Mouse (Mus musculus) adrenal gland, postnatal 4 days (tissue): ENCODE results near the gene Ftl1. TPM values are rescaled to one million over a fixed set of nuclear protein-coding genes. Genes with fewer than 3 reads are reported as not detected.
"Not testable (repeated sequence)": the region's sequence is repeated elsewhere in the genome, so short reads cannot be mapped to it uniquely, and the experiment has no call there.

Experiments
- DNase-seq, 2 experiments: peaks; one replicate each; pipeline ENCODE4 v3.0.0; 2021 to 2022; ENCODE audit warnings: low spot score in 2 of 2, mixed read lengths in 2 of 2
- total RNA-seq, 2 experiments: library from RNA; stranded (reverse); gene quantifications; 2 replicates each; pipeline ENCODE4 v1.2.3; 2021

The Ftl1 gene
- total RNA-seq, 2 experiments from 2014 or later = 684 to 753 TPM

- no peak for DNase-seq
These were observed 19.1 kb upstream of the Ftl1 start for GRCm38 (mm10) chr7:45478774-45479173.

GRCm38 (mm10) chr7:45477003-45477402 lies 17.3 kb upstream of the Ftl1 start:
- no peak for DNase-seq

GRCm38 (mm10) chr7:45476453-45476852 lies 16.8 kb upstream of the Ftl1 start:
- no peak for DNase-seq

- no peak for DNase-seq
These were observed 15.7 kb upstream of the Ftl1 start for GRCm38 (mm10) chr7:45475291-45475969.

GRCm38 (mm10) chr7:45470869-45471268 lies 11.2 kb upstream of the Ftl1 start:
- DNase-seq = no peak

- DNase-seq = no peak
These were observed 7.5 kb upstream of the Ftl1 start for GRCm38 (mm10) chr7:45467090-45467670.

- peak; percentile 86 to 89 for DNase-seq
These were observed 6.8 kb upstream of the Ftl1 start, which contains the start of gene Bax for GRCm38 (mm10) chr7:45466283-45467089. TSS of gene Bax (minus strand) at chr7:45466898.

- no peak for DNase-seq
These were observed 5.9 kb upstream of the Ftl1 start for GRCm38 (mm10) chr7:45465549-45465948.

- DNase-seq = no peak
These were observed 5.4 kb upstream of the Ftl1 start for GRCm38 (mm10) chr7:45465112-45465511.

- DNase-seq = no peak
These were observed 4.5 kb upstream of the Ftl1 start for GRCm38 (mm10) chr7:45463987-45464778.

GRCm38 (mm10) chr7:45462868-45463267 lies 3.2 kb upstream of the Ftl1 start:
- DNase-seq = not testable (repeated sequence)

GRCm38 (mm10) chr7:45462325-45462724 lies 2.6 kb upstream of the Ftl1 start:
- DNase-seq = no peak

GRCm38 (mm10) chr7:45461781-45462180 lies 2.1 kb upstream of the Ftl1 start:
- DNase-seq = no peak

- DNase-seq = no peak
These were observed 1.6 kb upstream of the Ftl1 start for GRCm38 (mm10) chr7:45461326-45461725.

- DNase-seq = no peak
These were observed 1.2 kb upstream of the Ftl1 start for GRCm38 (mm10) chr7:45460860-45461314.

GRCm38 (mm10) chr7:45460377-45460776 lies 693 bp upstream of the Ftl1 start:
- no peak for DNase-seq

- peak; percentile 56 to 72 for DNase-seq
These were observed 728 bp downstream of the Ftl1 start for GRCm38 (mm10) chr7:45458748-45459563.

GRCm38 (mm10) chr7:45457204-45458060 lies 2.3 kb downstream of the Ftl1 start:
- no peak for DNase-seq

- DNase-seq = no peak
These were observed 2.9 kb downstream of the Ftl1 start for GRCm38 (mm10) chr7:45456721-45457203.
